In genomic region chr4:121540040-121540439, GRCm38 (mm10) we compare ENCODE assay signal across 18 mouse cellular contexts.
DNase-seq lines count a peak whose midpoint lies in the region; TF ChIP-seq lines count a peak whose summit lies in the region.
"Had no signal": no experiment of that assay in that cellular context is flagged by ENCODE, and none has a peak within 500 bp of the region (broad histone marks: within the 10 kb centered on the region; RNA-seq: fewer than 3 reads in every experiment).

No protein-coding gene starts in this region.

- H3K4me1 ChIP-seq in CH12.LX (ENCODE audit: control insufficient read depth in 1 of 2, insufficient read depth in 2 of 2): no peaks in the 10 kb centered on the region

- in situ Hi-C loops in CH12.LX (cut with MboI; ENCODE audit: low pct_ligation_motif_present, low pct_unique_long_range_greater_than_20kb, low sequenced_read_pairs): no loop called here

- H3K27ac ChIP-seq in CH12.LX (ENCODE audit: insufficient read depth, low read depth): no peak overlapping the region

- H3K27me3 ChIP-seq in CH12.LX (replicated peaks): peaks cover 30% of the 10 kb centered on the region
- H3K27me3 ChIP-seq: Patski had no signal

- TF ChIP-seq POLR2A in CH12.LX (IDR thresholded peaks at IDR 0.05; ENCODE audit: low read depth, low read length): no peak

- no peaks in the 10 kb centered on the region for H3K36me3 ChIP-seq in CH12.LX (replicated peaks in 1 of 2; ENCODE audit: control insufficient read depth in 1 of 2, insufficient read depth in 1 of 2, low read length in 1 of 2)
- H3K36me3 ChIP-seq: G1E had no signal

- no peak for TF ChIP-seq RAD21 in CH12.LX (IDR thresholded peaks at IDR 0.05; ENCODE audit: low read depth, low read length)

- DNase-seq in 416B (ENCODE audit: low read depth) (peak; percentile 66), CH12.LX (ENCODE audit: extremely low read depth) (peak; percentile 34)
- DNase-seq in layer of hippocampus, adult 9-10 months (ENCODE audit: low spot score): no peak
- DNase-seq in right cerebral cortex, postnatal 36 days (ENCODE audit: low spot score in 2 of 2): no peak
- DNase-seq: adrenal gland, adult 2 months; adrenal gland, adult 8-10 months; adrenal gland, postnatal 10 days; adrenal gland, postnatal 14 days; adrenal gland, postnatal 25 days; adrenal gland, postnatal 36 days; B cell, adult 2 months; cerebellum, adult 11 months; cerebellum, adult 11-12 months; cerebellum, adult 18-20 months; cerebellum, adult 2 months; cerebellum, adult 8-10 months had no signal

- no peak overlapping the region for H3K9ac ChIP-seq in CH12.LX (ENCODE audit: insufficient read depth, low read depth)

- no peak for TF ChIP-seq EP300 in CH12.LX (IDR thresholded peaks at IDR 0.05; ENCODE audit: low read length)

- H3K9me3 ChIP-seq in CH12.LX (replicated peaks; ENCODE audit: low read length): no peaks in the 10 kb centered on the region

- dilution Hi-C loops in CH12.LX (cut with MboI; ENCODE audit: extremely low pct_ligation_motif_present, extremely low pct_unique_long_range_greater_than_20kb, low sequenced_read_pairs): no loop called here

- no peak overlapping the region for H3K4me3 ChIP-seq in CH12.LX (replicated peaks in 1 of 3; ENCODE audit: low read depth in 2 of 3, low read length in 2 of 3, poor library complexity in 1 of 3)

- H3K79me2 ChIP-seq in CH12.LX (replicated peaks; ENCODE audit: control insufficient read depth, extremely low read depth, insufficient read depth, poor library complexity, severe bottlenecking): no peaks in the 10 kb centered on the region

- no peak for TF ChIP-seq CTCF in CH12.LX (conservative IDR thresholded peaks at IDR 0.05 in 1 of 2, IDR thresholded peaks at IDR 0.05 in 1 of 2; ENCODE audit: low read depth in 2 of 2, low read length in 2 of 2)

- no peak overlapping the region for H3K4me2 ChIP-seq in CH12.LX (ENCODE audit: insufficient read depth, low read depth, poor library complexity, severe bottlenecking)

TF ChIP-seq in CH12.LX, 34 proteins besides CTCF, POLR2A, EP300 and RAD21:
- TF ChIP-seq MXI1 (IDR thresholded peaks at IDR 0.05; ENCODE audit: low read depth, low read length) (no peak), NRF1 (IDR thresholded peaks at IDR 0.05; ENCODE audit: low read depth, low read length) (peak; percentile 74), USF2 (conservative IDR thresholded peaks at IDR 0.05; ENCODE audit: low read depth, low read length) (no peak), UBTF (IDR thresholded peaks at IDR 0.05; ENCODE audit: low read depth, low read length) (no peak)

Comparison
In these comparisons a context has a peak if more than half of its experiments do, and no peak if none do; other contexts are left out.
1. DNase-seq: peak in 416B (single experiment) and CH12.LX (single experiment); none in layer of hippocampus, adult 9-10 months (single experiment) and right cerebral cortex, postnatal 36 days (0 of 2).